Mouse (Mus musculus) CH12.LX (cell line): Measurements from ENCODE around the gene Xndc1.

Source experiments
- CTCF ChIP-seq, 2 experiments: IDR thresholded peaks in 1 of 2; conservative IDR thresholded peaks in 1 of 2; 2 replicates each; pipeline ENCODE4 v1.5.1; 2011 to 2012; ENCODE audit warnings: low read depth in 2 of 2, low read length in 2 of 2, improper control_type of control experiment in 1 of 2, inconsistent platforms in 1 of 2, mild to moderate bottlenecking in 1 of 2, moderate library complexity in 1 of 2
- EP300 ChIP-seq: IDR thresholded peaks from 2 replicates; pipeline ENCODE4 v1.6.1; 2011; ENCODE audit warnings: low read length, improper control_type of control experiment
- GABPA ChIP-seq: IDR thresholded peaks from 2 replicates; pipeline ENCODE4 v1.6.1; 2012; ENCODE audit warnings: low read depth, low read length, improper control_type of control experiment, inconsistent platforms; ENCODE audit not compliant: insufficient replicate concordance
- MEF2A ChIP-seq: IDR thresholded peaks from 2 replicates; pipeline ENCODE4 v1.6.1; 2014; ENCODE audit warnings: low read depth, mild to moderate bottlenecking, inconsistent platforms, low read length, improper control_type of control experiment, borderline replicate concordance
- SIN3A ChIP-seq: IDR thresholded peaks from 2 replicates; pipeline ENCODE4 v1.6.1; 2012; ENCODE audit warnings: low read length, improper control_type of control experiment, inconsistent platforms
- UBTF ChIP-seq: IDR thresholded peaks from 2 replicates; pipeline ENCODE4 v1.6.1; 2012; ENCODE audit warnings: low read depth, mild to moderate bottlenecking, inconsistent platforms, low read length, improper control_type of control experiment, moderate library complexity
- USF1 ChIP-seq: IDR thresholded peaks from 2 replicates; pipeline ENCODE4 v1.6.1; 2014; ENCODE audit warnings: low read depth, mild to moderate bottlenecking, inconsistent platforms, low read length, improper control_type of control experiment
- ZC3H11A ChIP-seq: IDR thresholded peaks from 2 replicates; pipeline ENCODE4 v1.6.1; 2012; ENCODE audit warnings: low read depth, mild to moderate bottlenecking, inconsistent platforms, low read length, improper control_type of control experiment
- ZKSCAN1 ChIP-seq: IDR thresholded peaks from 2 replicates; pipeline ENCODE4 v1.6.1; 2012; ENCODE audit warnings: low read depth, inconsistent platforms, low read length, improper control_type of control experiment, borderline replicate concordance

DNA sequence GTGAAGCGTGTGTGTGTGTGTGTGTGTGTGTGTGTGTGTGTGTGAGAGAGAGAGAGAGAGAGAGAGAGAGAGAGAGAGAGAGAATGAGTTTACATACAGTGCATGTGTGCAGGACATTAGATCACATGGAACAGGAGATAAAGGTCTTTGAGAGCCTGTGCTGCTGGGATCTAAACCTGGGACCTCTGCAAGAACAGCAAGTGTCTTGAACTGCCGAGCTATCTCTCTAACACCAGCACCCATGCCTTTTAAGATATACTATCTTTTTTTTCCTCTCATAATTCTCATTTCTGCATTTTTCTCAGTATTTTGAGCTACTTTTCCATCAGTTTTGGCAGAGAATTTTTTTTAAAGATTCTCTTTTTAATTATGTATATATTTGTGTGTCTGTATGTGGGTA lies 38.2 kb downstream of the Xndc1 start:
- TF ChIP-seq SIN3A (no peak), EP300 (no peak), UBTF (no peak), USF1 (no peak), ZC3H11A (no peak), GABPA (no peak), CTCF (conservative IDR thresholded peaks at IDR 0.05 in 1 of 2, IDR thresholded peaks at IDR 0.05 in 1 of 2; ENCODE audit: low read depth in 2 of 2, low read length in 2 of 2) (no peak), MEF2A (no peak), ZKSCAN1 (no peak)
